Mouse (Mus musculus): ENCODE measurements at regions not wholly inside any gene's neighbourhood (a gene's known extent, or its start where the extent isn't known, plus 50 kb on each side); places are given as distances from the start of the nearest gene placed in this dataset.

- DNase-seq = no peak
- intact Hi-C loops (cut with DNase I; ENCODE audit: low total_unique reads) = loop anchor here (10.0 kb wide), 1 partner anchor 62 kb away; no protein-coding TSS in a partner anchor
Measured at GRCm38 (mm10) chr1:88623040-88623439, 79.0 kb downstream of the Arl4c start.

GRCm38 (mm10) chr1:88622356-88622755 is 79.7 kb downstream of the Arl4c start:
- intact Hi-C loops (cut with DNase I; ENCODE audit: low total_unique reads) = loop anchor here (10.0 kb wide), 1 partner anchor 62 kb away; no protein-coding TSS in a partner anchor

GRCm38 (mm10) chr1:88621214-88621613 is 80.8 kb downstream of the Arl4c start:
- DNase-seq = no peak
- intact Hi-C loops (cut with DNase I; ENCODE audit: low total_unique reads) = loop anchor here (10.0 kb wide), 1 partner anchor 64 kb away; no protein-coding TSS in a partner anchor

More at GRCm38 (mm10) chr1:88622356-88622755, 79.7 kb downstream of the Arl4c start:
- no peak for DNase-seq

- DNase-seq = no peak
- intact Hi-C loops (cut with DNase I; ENCODE audit: low total_unique reads) = no loop called here
Measured at GRCm38 (mm10) chr1:88613007-88613406, 89.0 kb downstream of the Arl4c start.

GRCm38 (mm10) chr1:88611241-88611640 is 90.8 kb downstream of the Arl4c start:
- no peak for DNase-seq
- intact Hi-C loops (cut with DNase I; ENCODE audit: low total_unique reads) = no loop called here

DNA sequence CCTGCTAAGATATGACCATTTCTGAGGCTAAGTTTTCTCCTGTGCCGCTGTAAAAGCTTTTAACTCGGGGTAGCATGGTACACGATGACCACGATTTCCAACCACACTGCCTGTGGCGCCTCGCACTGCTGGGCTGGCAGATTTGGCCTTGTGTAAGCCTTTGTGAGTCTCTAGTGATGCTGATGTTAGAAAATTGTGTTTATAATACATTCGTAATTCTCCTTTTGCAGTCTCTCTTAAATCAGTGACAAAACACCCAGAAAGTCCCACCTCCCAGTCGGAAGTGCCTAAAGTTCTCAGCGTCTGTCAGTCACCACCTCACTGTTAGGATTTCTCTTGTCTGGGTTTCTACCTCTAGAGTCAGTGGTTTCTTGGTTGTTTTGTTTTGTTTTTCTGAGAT is 91.2 kb downstream of the Arl4c start:
- no peak for DNase-seq
- intact Hi-C loops (cut with DNase I; ENCODE audit: low total_unique reads) = no loop called here

DNA sequence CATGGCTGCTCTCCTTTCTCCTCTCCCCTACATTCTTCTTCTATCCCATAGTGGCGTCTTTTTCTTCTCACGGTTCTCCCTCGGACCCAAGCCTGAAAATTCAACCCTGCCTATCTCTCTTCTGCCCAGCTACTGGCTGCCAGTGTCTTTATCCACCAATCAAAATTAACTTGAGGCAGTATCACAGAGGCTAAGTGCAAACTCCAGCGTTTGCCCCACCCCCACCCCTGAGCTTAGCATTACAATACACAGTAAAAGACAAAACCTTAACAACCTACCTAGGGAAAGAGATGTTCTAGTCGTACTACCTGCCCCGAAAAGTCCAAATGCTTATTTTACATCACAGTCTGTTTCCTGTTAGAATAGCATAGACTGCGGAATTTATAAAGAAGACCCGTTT is 93.2 kb downstream of the Arl4c start:
- no peak for DNase-seq
- intact Hi-C loops (cut with DNase I; ENCODE audit: low total_unique reads) = no loop called here

DNA sequence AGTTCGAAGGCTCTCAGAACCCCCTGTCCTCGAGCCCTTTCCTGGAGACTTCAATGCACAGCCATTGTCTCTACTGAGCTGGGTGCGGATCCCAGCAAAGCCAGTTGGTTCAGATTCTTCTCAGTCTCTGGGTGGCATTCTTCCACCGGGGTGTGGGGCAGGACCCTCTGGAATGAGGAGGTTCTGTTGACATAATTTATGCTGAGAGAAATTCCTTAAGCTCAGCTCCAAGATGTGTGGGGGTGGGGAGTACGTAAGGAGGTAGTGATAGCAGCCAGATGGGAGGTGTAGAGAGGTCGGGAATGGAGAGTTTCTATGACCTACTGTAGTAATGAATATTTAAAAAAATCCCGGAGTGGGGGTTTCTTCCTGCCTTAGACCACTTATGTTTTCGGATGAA is 93.8 kb downstream of the Arl4c start:
- no peak for DNase-seq
- intact Hi-C loops (cut with DNase I; ENCODE audit: low total_unique reads) = no loop called here

DNA sequence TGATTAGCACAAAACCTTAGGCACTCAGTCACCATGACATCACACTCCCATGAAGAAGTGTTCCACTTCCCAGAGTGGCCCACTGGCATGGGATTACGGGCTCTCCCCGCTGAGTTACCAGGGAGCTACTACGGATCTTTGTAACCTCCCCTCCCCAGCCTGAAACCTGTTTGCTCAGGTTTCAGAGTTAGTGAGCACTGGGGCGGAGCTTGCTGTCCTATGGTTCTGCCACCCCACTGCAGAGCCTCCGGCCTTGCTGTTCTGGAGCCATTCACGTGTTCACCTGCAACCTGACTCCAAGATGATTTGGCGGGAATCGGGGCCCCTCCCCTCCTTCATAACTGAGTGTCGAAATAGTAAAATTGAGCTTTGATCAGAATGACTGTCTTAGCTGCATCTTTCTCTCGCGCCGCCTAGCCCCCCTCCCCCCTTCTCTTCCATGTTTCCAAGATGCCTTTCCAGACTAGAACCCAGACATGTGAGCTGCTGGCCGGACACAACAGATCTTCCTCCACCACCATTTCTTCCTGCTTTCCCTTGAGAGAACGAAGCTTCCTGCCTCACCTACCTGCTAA is 95.8 kb upstream of the Glrp1 start:
- DNase-seq = no peak
- intact Hi-C loops (cut with DNase I; ENCODE audit: low total_unique reads) = no loop called here

DNA sequence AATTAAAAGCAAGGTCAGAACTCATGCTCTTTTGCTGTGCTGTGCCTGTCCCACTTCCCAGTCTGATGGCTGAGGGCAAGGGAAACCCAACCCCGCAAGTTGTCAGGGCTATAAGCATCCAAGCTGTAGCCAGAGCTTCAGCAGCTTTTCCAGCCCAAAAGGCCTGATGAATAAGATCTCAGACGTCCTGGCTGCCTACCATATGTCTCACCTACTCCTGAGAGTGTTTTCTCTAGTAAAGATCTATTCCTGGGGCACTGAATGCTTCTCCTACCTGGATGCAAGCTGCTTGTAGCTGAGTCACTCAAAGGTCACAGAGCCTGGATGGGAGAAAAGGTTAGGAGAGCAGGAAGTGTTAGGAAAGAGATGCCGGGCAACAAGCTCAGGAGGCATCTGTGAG is 92.4 kb upstream of the Glrp1 start:
- intact Hi-C loops (cut with DNase I; ENCODE audit: low total_unique reads) = no loop called here
- DNase-seq = no peak

GRCm38 (mm10) chr1:88601801-88602200 is 91.9 kb upstream of the Glrp1 start:
- intact Hi-C loops (cut with DNase I; ENCODE audit: low total_unique reads) = no loop called here
- DNase-seq = no peak

DNA sequence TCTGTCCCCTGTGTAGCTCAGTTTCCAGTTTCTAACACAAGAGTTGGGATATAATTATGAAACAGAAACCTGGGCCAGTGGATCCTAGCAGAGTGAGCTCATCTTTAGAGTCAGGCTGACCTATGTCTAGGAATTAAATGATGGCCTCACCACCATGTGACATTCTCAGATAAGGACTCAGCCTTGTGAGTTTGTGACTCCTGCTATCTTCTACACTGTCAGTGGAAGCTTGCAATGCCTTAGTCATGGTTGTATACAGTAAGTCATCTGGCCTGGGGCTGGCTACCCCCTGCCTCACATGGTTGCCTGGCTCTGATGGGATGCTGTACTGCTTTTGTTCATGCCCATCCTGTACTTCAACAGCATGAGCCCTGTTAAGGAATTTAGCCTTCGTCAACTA is 90.3 kb upstream of the Glrp1 start:
- intact Hi-C loops (cut with DNase I; ENCODE audit: low total_unique reads) = no loop called here
- DNase-seq = no peak

DNA sequence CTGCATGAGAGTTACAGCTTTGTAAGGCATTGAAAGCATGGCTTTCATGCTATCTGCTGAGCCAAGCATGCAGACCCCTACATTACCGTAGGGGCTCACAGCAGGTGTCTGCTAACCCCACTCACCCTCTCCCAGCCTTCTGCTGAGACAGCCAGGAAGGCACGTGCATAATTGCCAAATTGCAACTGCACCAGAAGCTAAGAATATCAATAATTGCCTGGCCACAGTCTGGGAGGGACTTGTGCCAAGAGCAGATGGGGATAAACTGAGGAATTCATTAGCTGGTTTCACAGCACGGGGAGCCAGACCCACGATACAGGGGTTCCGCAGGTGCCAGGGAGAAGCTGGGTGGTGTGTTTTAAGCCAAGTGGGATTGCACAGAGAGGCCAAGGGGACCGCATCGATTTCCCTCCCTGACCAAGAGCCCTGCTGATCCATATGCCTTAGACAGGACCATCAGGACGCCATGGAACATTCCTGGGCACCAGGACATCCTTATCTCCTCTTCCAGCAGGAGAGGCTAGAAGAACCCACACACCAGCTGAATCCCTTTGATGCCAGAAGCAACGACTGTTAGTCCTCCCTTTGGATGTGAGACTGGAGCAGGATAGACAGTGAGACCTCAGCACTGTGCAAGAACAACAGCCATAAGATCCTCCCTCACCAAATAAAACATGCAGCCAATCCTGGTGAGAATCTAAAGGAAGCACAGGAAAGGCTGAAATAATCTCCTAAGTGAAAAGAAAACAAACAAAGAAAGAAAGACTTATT is 84.8 kb upstream of the Glrp1 start:
- intact Hi-C loops (cut with DNase I; ENCODE audit: low total_unique reads) = no loop called here
- no peak for DNase-seq

DNA sequence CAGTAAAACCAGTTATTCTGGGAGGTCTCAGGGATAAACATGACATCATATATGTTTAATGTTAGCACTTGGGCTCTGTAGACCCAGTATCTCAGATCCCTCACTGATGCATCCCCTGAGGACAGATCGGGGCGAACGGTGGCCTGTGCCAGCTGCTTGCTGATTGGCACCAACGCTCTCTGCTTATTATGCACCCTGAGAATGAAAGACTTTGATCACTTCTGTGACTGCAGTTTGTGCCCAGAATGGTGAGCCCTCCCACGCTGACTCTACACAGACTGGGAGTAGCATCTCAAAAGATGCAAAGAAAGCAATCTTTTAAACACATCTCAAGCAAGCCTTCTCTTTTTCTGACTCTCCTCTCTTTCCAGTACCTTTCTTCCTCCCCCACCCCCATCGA is 82.2 kb upstream of the Glrp1 start:
- DNase-seq = no peak
- intact Hi-C loops (cut with DNase I; ENCODE audit: low total_unique reads) = no loop called here

GRCm38 (mm10) chr1:88590802-88591380 is 81.0 kb upstream of the Glrp1 start:
- intact Hi-C loops (cut with DNase I; ENCODE audit: low total_unique reads) = no loop called here
- no peak for DNase-seq

DNA sequence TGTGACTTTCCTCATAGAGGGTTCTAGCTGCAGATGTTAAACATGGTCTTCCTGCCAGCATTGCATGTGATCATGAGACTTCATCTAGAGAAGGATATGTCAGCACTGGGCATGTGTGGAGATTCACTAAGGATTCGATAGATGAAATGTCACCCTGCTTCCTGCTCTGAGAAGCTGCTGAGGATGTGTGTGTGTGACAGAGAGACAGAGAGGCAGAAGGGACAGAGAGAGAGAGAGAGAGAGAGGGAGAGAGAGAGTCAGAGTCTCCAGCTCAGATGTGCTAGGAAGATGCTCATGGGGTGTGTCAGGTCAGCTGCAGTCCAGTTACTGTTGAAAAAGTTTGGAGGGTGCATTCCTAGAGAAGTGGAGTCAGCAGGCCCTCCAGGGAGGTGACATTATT is 78.9 kb upstream of the Glrp1 start:
- DNase-seq = no peak
- intact Hi-C loops (cut with DNase I; ENCODE audit: low total_unique reads) = no loop called here

DNA sequence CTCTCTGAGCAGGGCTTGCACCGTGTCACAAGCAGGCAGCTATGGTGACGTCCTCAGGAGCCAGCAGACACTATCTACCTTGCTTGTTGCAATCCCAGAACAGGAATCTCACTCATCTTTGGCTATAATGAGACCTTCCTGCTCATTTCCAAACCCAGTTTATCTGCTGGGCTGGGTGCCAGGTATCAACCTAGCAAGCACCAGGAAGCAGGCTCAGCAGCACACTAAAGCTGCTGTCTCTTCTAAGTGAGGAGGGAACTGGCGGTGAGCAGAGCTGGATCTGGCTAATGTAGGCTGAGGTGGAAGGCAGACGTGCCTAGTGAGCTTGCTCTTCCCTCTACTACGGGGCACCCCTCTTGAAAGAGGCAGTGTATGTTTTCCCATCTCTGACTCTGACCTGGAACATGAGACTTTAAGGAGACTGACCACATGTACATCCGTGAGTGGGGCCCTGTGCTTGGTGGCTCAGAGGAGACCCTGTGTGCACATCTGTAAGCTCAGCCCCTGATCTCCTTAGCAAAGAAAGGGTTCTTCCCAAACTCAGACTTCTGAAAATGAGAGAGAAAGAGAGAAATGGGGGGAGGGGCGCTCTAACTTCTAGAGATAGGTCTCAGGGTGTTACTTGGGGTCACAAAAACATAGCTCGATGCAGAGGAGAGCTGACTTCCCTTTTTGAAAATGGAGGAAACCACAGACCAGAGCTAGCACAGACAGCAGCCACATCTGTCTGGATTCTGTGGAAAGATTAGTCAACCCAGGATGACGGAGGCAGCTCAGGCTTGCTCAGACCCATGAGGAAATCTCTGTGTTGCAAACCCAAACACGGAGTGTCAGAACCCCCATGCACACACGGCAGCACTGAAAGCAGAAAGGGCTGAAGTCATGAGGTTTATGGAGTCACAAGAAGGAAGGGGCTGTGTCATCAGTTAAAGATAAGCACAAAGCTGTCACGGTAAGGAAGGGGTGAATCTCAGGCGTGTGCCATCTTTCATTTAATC is 77.3 kb upstream of the Glrp1 start:
- intact Hi-C loops (cut with DNase I; ENCODE audit: low total_unique reads) = no loop called here
- DNase-seq = no peak

GRCm38 (mm10) chr1:88586128-88586527 is 76.3 kb upstream of the Glrp1 start:
- intact Hi-C loops (cut with DNase I; ENCODE audit: low total_unique reads) = no loop called here
- DNase-seq = no peak

- intact Hi-C loops (cut with DNase I; ENCODE audit: low total_unique reads) = no loop called here
- no peak for DNase-seq
Measured at GRCm38 (mm10) chr1:88584515-88585033, 74.7 kb upstream of the Glrp1 start.

- intact Hi-C loops (cut with DNase I; ENCODE audit: low total_unique reads) = no loop called here
- no peak for DNase-seq
Measured at GRCm38 (mm10) chr1:88578231-88578620, 68.4 kb upstream of the Glrp1 start.

Measured in gastrocnemius, postnatal 14 days (tissue).